Mouse (Mus musculus) lung, postnatal 4 days (tissue): Measurements from ENCODE around the gene B3glct.
A peak's percentile ranks its signal among the peaks of the same experiment; 100 is the strongest.

ENCODE experiments used
- DNase-seq, 2 experiments: peaks; one replicate each; pipeline ENCODE4 v3.0.0; 2021

The B3glct gene

GRCm38 (mm10) chr5:149678100-149678989 lies at the start of gene B3glct:
Gene B3glct (plus strand): TSS chr5:149678230.
- peak; percentile 89 to 90 for DNase-seq

DNA sequence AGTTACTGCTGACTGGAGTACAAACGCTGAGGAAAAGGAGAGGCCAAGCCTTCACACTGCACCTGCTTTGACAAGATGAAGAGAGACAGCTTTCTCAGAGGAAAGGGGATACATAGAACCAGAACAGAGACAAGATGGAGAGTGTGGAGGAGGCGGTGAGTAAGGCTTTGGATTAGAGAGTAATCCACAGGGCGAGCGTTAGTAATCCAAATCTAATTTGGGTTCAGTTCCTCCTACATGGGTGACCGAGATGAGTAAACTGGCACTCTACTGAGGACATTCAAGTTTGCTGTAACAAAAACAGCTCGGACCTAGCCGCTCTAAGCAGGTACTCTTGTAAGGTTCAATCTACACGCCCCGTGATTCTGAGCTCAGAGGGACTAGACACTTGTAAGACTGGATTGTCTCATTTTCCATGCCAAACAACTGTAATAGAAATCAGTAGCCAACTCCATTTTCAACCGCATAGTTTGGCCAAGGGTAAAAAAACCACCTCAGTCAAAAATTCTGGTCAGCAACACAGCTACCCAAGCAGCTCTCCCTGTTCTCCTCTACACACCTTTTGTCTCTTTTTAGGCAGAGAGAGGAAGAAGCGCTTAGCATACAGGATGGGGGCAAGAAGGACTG lies 43.5 kb upstream of the B3glct start:
- no peak for DNase-seq

DNA sequence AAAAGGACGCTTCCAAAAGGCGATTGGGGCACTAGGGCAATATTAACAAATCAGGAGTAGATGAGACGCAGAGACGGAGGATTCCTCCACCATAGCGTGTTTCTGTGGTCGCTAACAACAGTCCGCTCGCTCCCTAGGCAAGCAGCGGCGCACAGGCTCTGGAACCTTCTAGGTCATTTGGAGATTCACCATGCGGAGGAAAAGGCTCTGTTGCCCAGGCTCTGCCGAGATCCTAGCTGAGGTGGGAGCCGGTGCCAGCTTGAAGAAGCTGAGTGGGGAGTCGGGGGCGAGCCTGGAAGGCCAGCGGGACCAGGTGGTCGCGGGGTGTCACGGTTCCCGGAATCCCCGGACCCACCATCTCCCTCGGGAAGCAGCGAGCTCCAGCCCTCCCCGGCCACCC lies 42.5 kb upstream of the B3glct start:
- DNase-seq: no peak

- DNase-seq: peak; percentile 97 to 99
Observed at GRCm38 (mm10) chr5:149636075-149636920, 41.7 kb upstream of the B3glct start, which contains the start of gene Hsph1. Gene Hsph1 (minus strand): TSS chr5:149636376.

DNA sequence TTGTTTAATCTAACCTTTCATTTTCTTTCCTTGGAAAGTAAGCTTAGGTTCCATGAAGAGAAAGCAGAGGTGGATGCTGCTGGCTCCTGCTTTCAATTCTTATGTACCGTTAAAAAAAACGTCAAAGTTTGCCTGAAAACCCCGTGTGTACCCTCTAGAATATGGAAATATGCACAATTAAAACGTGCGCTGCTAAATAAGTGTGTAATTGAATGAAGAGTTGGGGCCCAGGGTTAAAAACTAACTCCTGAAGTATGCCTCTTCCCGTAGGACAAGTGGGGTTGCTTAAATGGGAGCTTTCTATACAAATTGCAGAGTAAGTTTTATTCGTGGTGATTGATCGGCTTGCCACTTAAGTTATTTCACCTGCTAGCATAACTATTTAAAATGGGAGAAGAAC lies 40.7 kb upstream of the B3glct start:
- DNase-seq: no peak

- DNase-seq: no peak
Observed at GRCm38 (mm10) chr5:149641277-149641892, 36.6 kb upstream of the B3glct start.

GRCm38 (mm10) chr5:149642366-149642765 lies 35.7 kb upstream of the B3glct start:
- DNase-seq: no peak

- no peak for DNase-seq
Observed at GRCm38 (mm10) chr5:149642783-149643509, 35.1 kb upstream of the B3glct start.

- DNase-seq: no peak
Observed at GRCm38 (mm10) chr5:149647367-149648115, 30.5 kb upstream of the B3glct start.

DNA sequence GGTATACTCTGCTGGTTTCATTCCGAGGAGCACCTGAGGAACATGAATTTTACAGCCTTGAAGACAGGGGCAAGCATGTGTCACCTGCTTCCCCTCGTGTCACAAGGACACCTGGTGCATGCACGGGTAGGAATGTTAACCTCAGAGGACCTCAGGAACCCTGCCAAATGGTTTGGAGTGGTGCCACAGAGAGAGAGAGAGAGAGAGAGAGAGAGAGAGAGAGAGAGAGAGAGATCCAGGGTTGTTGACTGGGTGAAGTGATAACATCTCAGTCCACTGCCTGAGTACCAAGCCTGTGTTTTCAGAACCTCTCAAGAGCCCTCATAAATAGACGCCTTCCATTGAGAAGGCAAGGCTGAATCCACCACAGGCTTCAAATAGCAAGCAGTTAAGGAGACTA lies 29.8 kb upstream of the B3glct start:
- peak in 1 of 2 experiments; percentile 15 for DNase-seq

GRCm38 (mm10) chr5:149648895-149649406 lies 29.1 kb upstream of the B3glct start:
- no peak for DNase-seq

GRCm38 (mm10) chr5:149649499-149650178 lies 28.4 kb upstream of the B3glct start:
- DNase-seq: no peak

- no peak for DNase-seq
Observed at GRCm38 (mm10) chr5:149650179-149650553, 27.9 kb upstream of the B3glct start.

- DNase-seq: no peak
Observed at GRCm38 (mm10) chr5:149655636-149656035, 22.4 kb upstream of the B3glct start.

DNA sequence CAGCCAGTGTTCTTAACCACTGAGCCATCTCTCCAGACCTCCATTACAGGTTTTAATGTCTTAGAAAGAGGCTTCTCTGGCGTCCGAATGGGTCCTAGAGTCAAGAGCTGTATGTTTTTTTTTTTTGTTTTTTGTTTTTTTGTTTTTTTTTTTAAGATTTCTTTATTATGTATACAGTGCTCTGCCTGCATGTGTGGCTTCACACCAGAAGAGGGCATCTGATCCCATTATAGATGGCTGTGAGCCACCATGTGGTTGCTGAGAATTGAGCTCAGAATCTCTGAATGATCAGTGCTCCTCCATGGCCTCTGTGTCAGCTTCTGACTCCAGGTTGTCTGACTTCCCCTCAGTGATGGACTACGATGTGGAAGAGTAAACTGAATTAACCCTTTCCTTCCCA lies 20.0 kb upstream of the B3glct start:
- DNase-seq: no peak

DNA sequence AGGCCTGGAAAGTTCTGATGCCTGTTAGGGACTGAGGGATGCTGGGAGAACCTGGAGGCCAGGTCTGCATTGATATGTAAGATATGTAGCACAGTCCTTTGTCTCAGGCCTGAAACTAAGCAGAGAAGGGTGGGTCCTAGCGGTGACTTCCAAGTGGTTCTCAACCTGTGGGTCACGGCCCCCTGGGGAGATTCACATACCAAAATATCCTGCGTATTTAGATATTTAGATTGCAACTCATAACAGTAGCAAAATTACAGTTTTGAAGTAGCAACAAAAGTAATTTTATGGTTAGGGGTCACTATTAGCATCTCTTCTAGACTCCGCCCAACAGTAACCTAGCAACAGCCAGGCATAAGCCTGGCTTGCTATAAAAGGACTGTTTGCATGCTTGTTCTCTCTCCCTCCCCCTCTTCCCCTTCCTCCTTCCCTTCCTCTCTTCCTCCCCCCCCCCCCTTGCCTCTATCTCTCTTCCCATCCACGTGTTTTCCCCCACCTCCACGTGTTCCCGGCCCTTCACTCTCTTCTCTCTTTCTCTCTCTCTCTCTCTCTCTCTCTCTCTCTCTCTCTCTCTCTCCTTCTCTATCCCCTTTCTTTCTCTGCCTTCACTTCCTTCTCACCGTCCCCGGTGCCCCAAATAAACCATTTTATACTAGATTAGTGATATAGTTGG lies 19.2 kb upstream of the B3glct start:
- no peak for DNase-seq

- DNase-seq: no peak
Observed at GRCm38 (mm10) chr5:149659414-149659780, 18.6 kb upstream of the B3glct start.

GRCm38 (mm10) chr5:149661428-149661827 lies 16.6 kb upstream of the B3glct start:
- no peak for DNase-seq

DNA sequence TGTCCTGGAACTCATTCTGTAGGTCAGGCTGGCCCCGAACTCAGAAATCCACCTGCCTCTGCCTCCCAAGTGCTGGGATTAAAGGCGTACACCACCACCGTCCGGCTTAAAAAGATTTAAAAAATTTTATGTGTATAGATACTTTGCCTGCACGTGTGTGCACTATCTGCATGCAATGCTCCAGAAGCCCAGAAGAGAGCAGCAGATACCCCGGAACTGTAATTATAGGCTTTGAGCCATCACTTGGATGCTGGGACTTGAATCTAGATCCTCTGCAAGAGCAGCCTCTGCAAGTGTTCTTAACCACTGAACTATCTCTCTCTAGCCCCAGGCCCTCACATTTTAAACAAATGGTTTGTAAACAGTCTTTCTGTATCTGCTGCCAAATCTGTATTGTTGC lies 15.1 kb upstream of the B3glct start:
- DNase-seq: no peak

DNA sequence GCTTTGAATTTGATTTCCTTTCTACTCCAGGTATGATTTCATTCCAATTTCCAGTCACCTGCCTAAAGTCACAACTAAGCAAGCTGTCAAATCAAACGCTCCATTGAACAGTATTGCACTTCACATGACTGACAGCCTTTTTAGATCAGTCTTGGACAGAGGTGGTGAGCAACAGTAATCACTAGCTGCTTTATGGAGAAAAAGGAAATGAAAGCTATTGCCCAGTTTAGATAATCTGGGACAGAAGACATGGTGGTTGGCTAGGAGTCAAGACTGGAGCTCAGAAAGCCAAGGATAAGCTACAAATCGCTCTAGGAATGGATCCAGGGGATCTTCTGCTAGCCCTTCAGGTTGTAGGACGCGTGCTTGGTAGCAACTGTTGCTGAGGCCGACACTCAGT lies 14.6 kb upstream of the B3glct start:
- DNase-seq: no peak
